Mouse (Mus musculus) intestine, embryonic 16.5 days (tissue): ENCODE data around the gene Zdhhc6. TPM values are rescaled to one million over a fixed set of nuclear protein-coding genes. Genes with fewer than 3 reads are reported as not detected.
A peak's percentile ranks its signal among the peaks of the same experiment; 100 is the strongest.

Experiments used
- ATAC-seq: fragments of 200-750 bp; cut with Nextera tagmentation; 2 replicates; pipeline ENCODE4 v1.8.0; 2017; ENCODE audit warnings: moderate TSS enrichment, moderate library complexity
- H3K27ac ChIP-seq: fragments of 300-500 bp; sonication (generic); 2 replicates; pipeline ENCODE4 v1.5.1; 2014; ENCODE audit warnings: mild to moderate bottlenecking, low read length
- H3K27me3 ChIP-seq: fragments of 300-500 bp; sonication (generic); replicated peaks from 2 replicates; pipeline ENCODE4 v1.6.1; 2014; ENCODE audit warnings: low read length, control low read depth, mixed read lengths; ENCODE audit not compliant: control insufficient read depth, insufficient read depth
- H3K36me3 ChIP-seq: fragments of 300-500 bp; sonication (generic); 2 replicates; pipeline ENCODE4 v1.6.1; 2014; ENCODE audit warnings: low read length, control low read depth; ENCODE audit not compliant: control insufficient read depth, insufficient read depth
- H3K4me1 ChIP-seq: fragments of 300-500 bp; sonication (generic); 2 replicates; pipeline ENCODE4 v1.6.1; 2014; ENCODE audit warnings: low read length, control low read depth, mixed read lengths; ENCODE audit not compliant: control insufficient read depth, insufficient read depth
- H3K4me2 ChIP-seq: fragments of 300-500 bp; sonication (generic); 2 replicates; pipeline ENCODE4 v1.6.1; 2014; ENCODE audit warnings: low read depth, low read length, control low read depth
- H3K4me3 ChIP-seq: fragments of 300-500 bp; sonication (generic); 2 replicates; pipeline ENCODE4 v1.5.1; 2014; ENCODE audit warnings: mild to moderate bottlenecking, low read length
- H3K9ac ChIP-seq: fragments of 300-500 bp; sonication (generic); 2 replicates; pipeline ENCODE4 v1.6.1; 2014; ENCODE audit warnings: low read depth, low read length
- H3K9me3 ChIP-seq: fragments of 300-500 bp; sonication (generic); 2 replicates; pipeline ENCODE4 v1.6.1; 2016; ENCODE audit warnings: low read length, control low read depth; ENCODE audit not compliant: control insufficient read depth
- WGBS: fragments of 180-500 bp; shearing (Covaris S2); extraction: QIAGEN DNeasy Blood & Tissue Kit; methylation state at CpG from one replicate; pipeline ENCODE4 v1.1.7; 2014; 5-methylcytosine and 5-hydroxymethylcytosine counted together
- polyA plus RNA-seq: library from polyadenylated mRNA; unstranded; fragments of >200 nt; fragmentation: Nextera tagmentation; extraction: Ambion mirVana; gene quantifications from 2 replicates; pipeline ENCODE4 v1.2.1, GENCODE M21; 2015

Gene Zdhhc6
- polyA plus RNA-seq, 1 experiment from 2014 or later = 101 TPM

GRCm38 (mm10) chr19:55276100-55276499, 39.7 kb downstream of the Zdhhc6 start:
- Histone ChIP-seq H3K4me2 (no peak overlapping the region), H3K36me3 (peaks cover under 1% of the 10 kb centered on the region; the same call in 1 of the 2 replicates), H3K27me3 (no peaks in the 10 kb centered on the region), H3K4me1 (peaks cover 5% of the 10 kb centered on the region), H3K27ac (no peak overlapping the region), H3K9me3 (no peaks in the 10 kb centered on the region), H3K4me3 (no peak overlapping the region), H3K9ac (no peak overlapping the region)
- ATAC-seq = no peak
- WGBS = 83% methylated on average over 4 of the region's 4 CpGs

GRCm38 (mm10) chr19:55273340-55273739, 42.5 kb downstream of the Zdhhc6 start:
- H3K9me3 ChIP-seq = no peaks in the 10 kb centered on the region
- H3K4me3 ChIP-seq = no peak overlapping the region
- H3K9ac ChIP-seq = no peak overlapping the region
- no peaks in the 10 kb centered on the region for H3K27me3 ChIP-seq
- H3K27ac ChIP-seq = no peak overlapping the region
- no peak overlapping the region for H3K4me2 ChIP-seq
- no peak for ATAC-seq
- 68% methylated on average over 6 of the region's 6 CpGs for WGBS
- H3K4me1 ChIP-seq = peaks cover 18% of the 10 kb centered on the region
- peaks cover 4% of the 10 kb centered on the region; the same call in 1 of the 2 replicates for H3K36me3 ChIP-seq

- Histone ChIP-seq H3K9ac (no peak overlapping the region), H3K27ac (peak overlapping the region; percentile 57), H3K4me3 (no peak overlapping the region), H3K36me3 (peaks cover 4% of the 10 kb centered on the region; the same call in 1 of the 2 replicates), H3K9me3 (no peaks in the 10 kb centered on the region), H3K4me2 (no peak overlapping the region), H3K27me3 (no peaks in the 10 kb centered on the region), H3K4me1 (peaks cover 33% of the 10 kb centered on the region)
- peak; percentile 69 for ATAC-seq
- 31% methylated on average over 3 of the region's 3 CpGs for WGBS
Observed at GRCm38 (mm10) chr19:55271448-55271847, 44.4 kb downstream of the Zdhhc6 start.

- WGBS = 86% methylated on average over 5 of the region's 5 CpGs
Observed at GRCm38 (mm10) chr19:55269051-55269450, 46.8 kb downstream of the Zdhhc6 start.

GRCm38 (mm10) chr19:55268150-55268549, 47.7 kb downstream of the Zdhhc6 start:
- Histone ChIP-seq H3K9me3 (no peaks in the 10 kb centered on the region), H3K4me3 (no peak overlapping the region), H3K27ac (peak overlapping the region; percentile 58), H3K4me1 (peaks cover 38% of the 10 kb centered on the region), H3K27me3 (no peaks in the 10 kb centered on the region), H3K9ac (no peak overlapping the region), H3K36me3 (peaks cover 4% of the 10 kb centered on the region; the same call in 1 of the 2 replicates), H3K4me2 (no peak overlapping the region)
- WGBS = 49% methylated on average over 3 of the region's 3 CpGs
- ATAC-seq = peak; percentile 92

More at GRCm38 (mm10) chr19:55269051-55269450, 46.8 kb downstream of the Zdhhc6 start:
- ATAC-seq = no peak
- no peaks in the 10 kb centered on the region for H3K27me3 ChIP-seq
- H3K27ac ChIP-seq = peak overlapping the region; percentile 58
- H3K4me2 ChIP-seq = no peak overlapping the region
- H3K4me3 ChIP-seq = no peak overlapping the region
- peaks cover 38% of the 10 kb centered on the region for H3K4me1 ChIP-seq
- no peaks in the 10 kb centered on the region for H3K9me3 ChIP-seq
- H3K9ac ChIP-seq = no peak overlapping the region
- peaks cover 4% of the 10 kb centered on the region; the same call in 1 of the 2 replicates for H3K36me3 ChIP-seq

DNA sequence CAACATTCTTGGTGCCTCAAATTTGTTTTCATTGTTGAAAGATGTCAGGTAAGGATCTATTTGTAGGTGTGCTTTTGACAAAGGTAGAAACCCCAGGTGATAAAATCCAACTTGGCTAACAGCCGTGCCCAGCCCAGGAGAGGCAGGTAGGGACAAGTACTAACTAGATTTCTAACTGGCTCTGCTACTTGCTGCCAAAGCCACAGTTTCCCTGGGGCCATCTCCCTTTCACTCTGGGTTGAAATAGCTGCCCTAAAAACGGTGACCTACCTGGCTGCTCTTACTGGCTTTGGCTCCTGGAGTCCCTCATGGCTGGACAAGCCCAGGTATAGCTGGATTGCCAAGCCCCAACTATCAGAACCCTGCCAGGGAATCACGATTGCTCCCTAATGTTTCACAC, 49.0 kb downstream of the Zdhhc6 start:
- Histone ChIP-seq H3K4me1 (peaks cover 38% of the 10 kb centered on the region), H3K36me3 (peaks cover 4% of the 10 kb centered on the region; the same call in 1 of the 2 replicates), H3K27ac (0 out of 2 replicates have a peak overlapping the region, but pooled peaks have one; percentile 0), H3K9ac (no peak overlapping the region), H3K27me3 (no peaks in the 10 kb centered on the region), H3K4me2 (no peak overlapping the region), H3K9me3 (no peaks in the 10 kb centered on the region), H3K4me3 (no peak overlapping the region)
- ATAC-seq = no peak
- WGBS = 83% methylated on average over 3 of the region's 3 CpGs

GRCm38 (mm10) chr19:55265269-55265668, 50.6 kb downstream of the Zdhhc6 start:
- Histone ChIP-seq H3K4me2 (no peak overlapping the region), H3K36me3 (peaks cover 8% of the 10 kb centered on the region; the same call in 1 of the 2 replicates), H3K27ac (no peak overlapping the region), H3K27me3 (no peaks in the 10 kb centered on the region), H3K9me3 (no peaks in the 10 kb centered on the region), H3K4me3 (no peak overlapping the region), H3K4me1 (peaks cover 30% of the 10 kb centered on the region), H3K9ac (no peak overlapping the region)
- no peak for ATAC-seq
- WGBS = 72% methylated on average over 3 of the region's 3 CpGs

GRCm38 (mm10) chr19:55260389-55261184, 55.2 kb downstream of the Zdhhc6 start:
- 0 out of 2 replicates have a peak, but pooled peaks cover 4% of the 10 kb centered on the region for H3K36me3 ChIP-seq
- H3K4me1 ChIP-seq = peaks cover 16% of the 10 kb centered on the region; the same call in 1 of the 2 replicates
- WGBS = 47% methylated on average over 12 of the region's 12 CpGs
- no peak overlapping the region for H3K9ac ChIP-seq
- H3K4me3 ChIP-seq = no peak overlapping the region
- no peaks in the 10 kb centered on the region for H3K27me3 ChIP-seq
- peak overlapping the region; percentile 35; the same call in 1 of the 2 replicates for H3K27ac ChIP-seq
- no peaks in the 10 kb centered on the region for H3K9me3 ChIP-seq
- peak overlapping the region; percentile 33 for H3K4me2 ChIP-seq
- no peak for ATAC-seq

GRCm38 (mm10) chr19:55258514-55258913, 57.3 kb downstream of the Zdhhc6 start:
- WGBS = 70% methylated on average over 5 of the region's 5 CpGs
- no peak for ATAC-seq
- Histone ChIP-seq H3K4me1 (peaks cover 13% of the 10 kb centered on the region; the same call in 1 of the 2 replicates), H3K9me3 (no peaks in the 10 kb centered on the region), H3K36me3 (0 out of 2 replicates have a peak, but pooled peaks cover 4% of the 10 kb centered on the region), H3K4me2 (peak overlapping the region; percentile 26), H3K27ac (peak overlapping the region; percentile 74), H3K9ac (no peak overlapping the region), H3K4me3 (no peak overlapping the region), H3K27me3 (no peaks in the 10 kb centered on the region)
